Mouse (Mus musculus) monocyte, adult 2 months (primary cell): ENCODE measurements around the gene Atp6v0a4.

ENCODE experiments used
- DNase-seq, 2 experiments: peaks; one replicate each; pipeline ENCODE4 v3.0.0; 2022; ENCODE audit warnings: low spot score in 2 of 2, low read depth in 1 of 2

Atp6v0a4 gene

DNA sequence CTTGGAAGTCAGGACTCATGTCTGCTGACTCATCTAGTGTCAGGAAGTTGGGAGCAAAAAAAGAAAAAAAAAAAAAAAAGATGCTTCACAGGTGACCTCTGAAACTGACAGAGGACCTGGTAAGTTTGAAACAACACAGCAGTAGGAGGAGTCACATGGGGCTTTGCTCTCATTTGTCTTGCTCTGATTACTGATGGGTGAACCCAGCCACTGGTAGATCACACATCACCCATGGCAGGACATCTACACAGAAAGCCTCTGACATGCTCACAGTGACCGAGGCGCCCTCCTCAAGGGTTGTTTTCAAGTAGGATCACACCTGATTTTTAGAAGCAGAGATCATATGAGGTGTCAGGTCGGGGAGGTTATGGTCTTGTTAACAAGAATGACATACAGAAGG is 1.1 kb upstream of the Atp6v0a4 start:
- no peak for DNase-seq

DNA sequence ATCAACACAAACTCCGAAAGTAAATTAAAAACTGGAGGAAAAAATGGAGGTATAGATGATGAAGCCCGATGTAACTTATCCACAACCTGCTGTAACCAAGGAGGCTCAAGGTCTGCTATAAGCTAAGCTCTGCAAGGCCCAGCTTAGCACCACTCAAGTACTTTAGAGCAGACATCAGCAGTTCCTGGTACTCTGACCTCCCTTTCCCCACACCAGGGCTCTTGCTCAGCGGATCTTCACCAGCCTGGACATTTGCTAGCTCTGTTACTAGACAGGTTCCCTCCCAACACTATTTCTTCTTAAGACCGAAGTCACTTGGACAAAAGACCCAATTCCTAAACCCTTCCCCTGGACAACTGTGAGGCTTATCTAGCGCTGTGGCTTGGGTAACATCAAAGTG is 496 bp upstream of the Atp6v0a4 start:
- no peak for DNase-seq

DNA sequence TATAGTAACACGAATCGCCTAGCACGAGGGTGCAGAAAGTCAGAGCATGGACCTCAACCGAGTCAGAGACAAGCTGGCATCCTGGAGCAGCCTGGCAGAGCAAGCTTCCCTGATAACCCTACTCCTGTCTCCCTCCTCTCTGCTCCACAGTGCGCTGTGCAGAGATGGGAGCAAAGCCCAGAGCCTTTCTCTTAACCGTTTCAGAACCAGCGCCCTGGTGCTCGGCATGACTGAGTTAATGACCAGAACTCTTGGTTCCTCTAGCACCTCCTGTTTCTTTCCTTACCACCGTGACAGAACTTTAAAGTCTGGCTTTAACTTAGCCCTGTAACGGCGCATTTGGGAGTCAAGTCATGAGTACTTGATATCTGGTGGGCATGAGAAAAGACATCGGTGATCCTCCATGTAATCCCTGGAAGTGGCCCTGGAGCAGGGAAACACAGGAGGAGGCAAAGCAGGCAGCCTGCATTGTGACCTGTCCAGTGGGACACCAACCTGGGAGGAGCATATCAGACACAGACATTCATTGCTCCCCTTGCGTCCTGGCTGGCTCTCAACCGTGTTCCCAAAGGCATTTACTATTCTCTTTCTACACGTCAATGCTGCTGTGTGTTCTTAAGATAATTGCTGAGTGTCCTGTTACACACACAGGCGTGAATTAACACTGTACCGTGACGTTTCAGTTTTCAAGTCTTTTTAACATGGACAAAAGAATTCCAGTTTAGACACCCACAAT is 747 bp downstream of the Atp6v0a4 start:
- no peak for DNase-seq

DNA sequence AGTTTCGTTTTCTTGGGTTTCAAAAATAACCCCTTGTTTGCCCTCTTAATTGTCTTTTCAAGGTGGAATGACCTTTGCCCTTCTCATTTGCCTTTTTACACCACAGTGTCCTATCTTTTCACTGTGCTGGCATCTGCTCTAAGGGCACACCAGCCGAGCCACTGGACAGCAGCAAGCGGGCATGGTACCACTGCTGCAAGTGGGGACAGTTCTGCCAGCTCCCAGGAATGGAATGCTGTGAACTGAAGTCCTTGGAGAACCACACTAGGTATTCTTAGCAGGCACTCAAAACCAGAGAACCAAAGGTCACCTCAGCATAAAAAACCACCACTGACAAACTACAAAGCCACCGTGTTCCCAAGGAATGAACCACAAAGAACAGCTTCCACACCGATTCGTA is 1.6 kb downstream of the Atp6v0a4 start:
- no peak for DNase-seq

GRCm38 (mm10) chr6:38121843-38122242 is 2.5 kb downstream of the Atp6v0a4 start:
- no peak for DNase-seq

DNA sequence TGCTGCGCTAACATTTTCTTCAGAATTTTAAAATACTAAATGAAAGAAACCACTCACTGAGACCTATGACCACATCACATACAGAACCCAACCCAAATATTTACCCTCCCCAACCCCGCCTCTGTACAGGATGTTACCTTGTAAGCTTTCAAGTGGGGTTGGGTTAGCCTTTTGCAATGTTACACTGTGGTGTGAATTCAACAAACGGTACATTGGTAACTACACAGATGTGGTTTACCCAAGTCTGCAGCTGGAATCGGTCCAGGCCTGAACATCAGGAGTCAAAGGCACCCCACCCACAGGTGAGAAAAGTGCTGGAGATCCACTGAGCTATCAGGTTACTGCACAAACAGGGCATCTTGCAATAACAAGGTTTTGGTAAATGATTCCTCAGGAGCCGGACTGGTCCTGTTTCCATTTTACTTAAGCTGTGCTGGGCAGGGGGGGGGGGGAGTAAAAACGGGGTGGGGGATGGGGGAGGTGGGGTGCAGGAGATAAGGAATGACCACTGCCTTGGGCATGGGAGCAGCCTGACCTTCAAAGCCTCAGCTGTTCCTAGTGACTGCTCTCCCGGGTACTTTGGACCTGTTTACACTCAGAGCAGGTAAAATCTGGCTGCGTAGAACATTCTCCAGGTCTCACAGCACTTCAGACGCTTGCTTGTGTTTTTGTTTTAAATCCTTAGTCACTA is 3.6 kb downstream of the Atp6v0a4 start:
- no peak for DNase-seq

DNA sequence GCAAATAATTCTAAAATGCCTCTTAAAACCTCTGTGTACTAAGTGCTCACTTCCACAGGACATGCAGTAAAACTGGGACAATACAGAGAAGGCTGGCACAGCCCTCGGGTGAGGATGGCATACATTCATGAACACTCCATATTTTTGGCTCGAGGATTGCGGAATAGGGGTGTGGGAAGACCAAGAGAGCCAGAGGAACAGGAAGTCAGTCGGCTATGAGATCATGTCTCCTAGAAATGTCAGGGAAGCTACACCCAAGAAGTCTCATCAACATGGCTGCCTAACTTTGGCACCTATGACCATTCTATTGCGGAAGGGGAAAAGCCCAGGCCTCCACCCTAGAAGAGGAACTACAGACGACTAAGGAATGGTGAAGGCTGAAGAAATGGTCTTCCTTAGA is 6.0 kb downstream of the Atp6v0a4 start:
- no peak for DNase-seq

GRCm38 (mm10) chr6:38116107-38116770 is 8.1 kb downstream of the Atp6v0a4 start:
- DNase-seq: no peak

DNA sequence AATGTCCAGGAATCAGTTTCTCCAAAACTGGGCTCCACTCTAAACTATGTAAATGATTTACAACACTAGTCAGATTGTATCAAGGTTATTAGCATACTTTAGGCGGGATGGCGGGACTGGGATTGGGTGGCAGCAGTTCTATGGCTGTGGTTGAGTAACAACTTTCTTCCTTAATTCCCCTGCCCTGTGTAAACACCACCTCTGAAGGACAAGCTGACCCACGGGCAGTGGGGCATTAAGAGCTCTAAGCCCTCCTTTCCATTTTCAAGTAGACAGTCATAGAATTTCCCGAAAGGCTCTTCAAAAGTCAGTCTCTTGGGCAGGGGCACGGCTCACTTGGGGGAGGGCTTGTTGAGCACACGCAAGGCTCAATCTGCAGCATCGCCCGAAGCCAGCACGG is 13.5 kb downstream of the Atp6v0a4 start:
- no peak for DNase-seq

GRCm38 (mm10) chr6:38109871-38110270 is 14.5 kb downstream of the Atp6v0a4 start:
- DNase-seq: no peak

DNA sequence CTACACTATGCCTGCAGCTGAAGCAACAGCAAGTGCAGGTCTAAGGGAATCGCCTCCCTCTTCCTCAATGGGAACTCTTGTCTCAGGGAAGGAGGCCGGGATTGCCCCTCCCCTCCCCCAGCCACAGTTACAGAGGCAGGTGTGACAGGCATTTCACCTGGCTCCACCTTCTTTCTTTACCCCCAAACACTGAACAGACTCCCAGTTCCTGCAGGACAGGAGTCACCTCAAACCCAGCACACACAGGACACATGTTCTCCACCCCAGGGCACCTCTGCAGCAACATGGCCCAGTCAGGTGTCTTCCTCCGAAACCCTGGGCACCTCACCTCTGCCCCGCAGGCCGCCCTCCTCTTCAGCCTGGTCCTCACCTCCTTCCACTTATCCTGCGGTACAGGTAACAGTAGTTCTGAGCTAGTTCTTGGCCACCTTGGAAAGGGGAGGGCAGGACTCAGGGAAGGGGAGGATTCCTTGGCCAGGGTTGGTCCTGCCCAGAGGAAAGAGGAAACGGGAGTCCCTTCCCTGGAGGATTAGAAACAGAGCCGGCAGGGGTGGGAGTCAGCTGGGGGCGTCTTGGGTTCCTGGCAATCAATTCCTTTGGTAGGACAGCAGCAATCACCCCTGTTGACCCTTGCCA is 15.1 kb downstream of the Atp6v0a4 start, which contains the start of gene Tmem213:
Gene Tmem213 (plus strand): TSS at position 96 of the 636 bp plus-strand sequence.
- DNase-seq: no peak

- no peak for DNase-seq
These were observed 15.9 kb downstream of the Atp6v0a4 start for GRCm38 (mm10) chr6:38108449-38108848.

GRCm38 (mm10) chr6:38105924-38106323 is 18.5 kb downstream of the Atp6v0a4 start:
- DNase-seq: no peak

- DNase-seq: no peak
These were observed 20.6 kb downstream of the Atp6v0a4 start for GRCm38 (mm10) chr6:38103775-38104174.

- DNase-seq: no peak
These were observed 22.1 kb downstream of the Atp6v0a4 start for GRCm38 (mm10) chr6:38102216-38102795.

GRCm38 (mm10) chr6:38096961-38097370 is 27.4 kb downstream of the Atp6v0a4 start:
- no peak for DNase-seq

- DNase-seq: no peak
These were observed 29.7 kb downstream of the Atp6v0a4 start for GRCm38 (mm10) chr6:38094701-38095100.

DNA sequence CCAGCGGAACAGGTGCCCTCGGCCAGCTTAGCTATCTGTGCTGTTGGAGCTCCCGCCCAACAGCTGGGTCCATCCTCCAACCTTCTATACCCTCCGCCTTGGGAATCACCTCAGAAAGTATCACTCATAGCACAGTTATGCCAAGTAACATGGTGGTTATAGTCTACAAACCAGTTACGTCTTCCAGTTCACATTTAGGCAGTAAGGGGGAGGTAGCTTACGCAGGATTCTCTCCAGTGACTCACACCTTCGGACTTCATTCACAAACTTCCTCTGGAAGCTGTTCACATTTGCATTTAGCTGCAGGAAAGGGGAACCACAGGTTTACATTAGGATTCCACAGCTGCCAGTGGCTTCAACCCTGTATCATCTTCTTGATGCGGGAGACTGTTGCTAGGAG is 31.8 kb downstream of the Atp6v0a4 start:
- DNase-seq: no peak

GRCm38 (mm10) chr6:38087242-38088026 is 37.0 kb downstream of the Atp6v0a4 start:
- DNase-seq: no peak

DNA sequence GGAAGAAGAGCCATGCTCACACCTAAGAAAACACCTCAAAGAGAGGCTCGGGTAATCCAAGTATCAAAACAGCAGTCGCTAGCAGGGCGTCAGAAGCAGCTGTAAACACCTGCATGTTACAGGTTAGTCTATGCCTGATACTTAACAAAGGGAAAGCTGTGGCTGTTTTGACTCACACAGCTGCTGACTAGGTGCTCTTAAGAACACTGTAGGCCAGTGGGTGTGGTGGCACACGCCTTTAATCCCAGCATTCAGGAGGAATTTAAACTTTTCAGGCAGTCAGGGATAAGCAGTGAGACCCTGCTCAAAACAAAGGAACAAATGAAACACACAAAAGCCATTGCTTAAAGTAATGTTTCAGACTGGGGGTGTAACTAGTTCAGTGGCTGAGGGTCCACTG is 41.2 kb downstream of the Atp6v0a4 start:
- no peak for DNase-seq
